Comparison of ENCODE assay signal across 18 mouse cellular contexts in genomic region chr16:27586307-27586706, GRCm38 (mm10).
DNase-seq lines count a peak whose midpoint lies in the region; ATAC-seq lines count a peak whose summit lies in the region.
"Had no signal": no experiment of that assay in that cellular context is flagged by ENCODE, and none has a peak within 500 bp of the region (broad histone marks: within the 10 kb centered on the region; RNA-seq: fewer than 3 reads in every experiment).

No protein-coding gene starts in this region.

- no peak overlapping the region for H3K27ac ChIP-seq in limb, embryonic 11.5 days (replicated peaks; ENCODE audit: low read depth, low read length)
- no peak overlapping the region for H3K27ac ChIP-seq in limb, embryonic 10.5 days
- H3K27ac ChIP-seq in limb, embryonic 12.5 days: no peak overlapping the region
- H3K27ac ChIP-seq: forebrain, embryonic 13.5 days; liver, embryonic 14.5 days; midbrain, embryonic 15.5 days had no signal

- no peak overlapping the region for H3K4me2 ChIP-seq in limb, embryonic 11.5 days (ENCODE audit: low read depth, severe bottlenecking)
- no peak overlapping the region for H3K4me2 ChIP-seq in limb, embryonic 12.5 days
- H3K4me2 ChIP-seq: forebrain, embryonic 13.5 days; midbrain, embryonic 15.5 days had no signal

- H3K9me3 ChIP-seq in limb, embryonic 11.5 days (ENCODE audit: control insufficient read depth, low read length): no peaks in the 10 kb centered on the region
- no peaks in the 10 kb centered on the region for H3K9me3 ChIP-seq in limb, embryonic 10.5 days (replicated peaks)
- no peaks in the 10 kb centered on the region for H3K9me3 ChIP-seq in limb, embryonic 12.5 days
- H3K9me3 ChIP-seq: forebrain, embryonic 13.5 days; midbrain, embryonic 15.5 days had no signal

- WGBS in limb, embryonic 11.5 days: 40% methylated on average over 7 of the region's 7 CpGs
- WGBS in limb, embryonic 10.5 days: 46% methylated on average over 7 of the region's 7 CpGs
- 35% methylated on average over 7 of the region's 7 CpGs for WGBS in limb, embryonic 12.5 days

- no peaks in the 10 kb centered on the region for H3K36me3 ChIP-seq in limb, embryonic 11.5 days (ENCODE audit: control insufficient read depth, insufficient read depth, low read length)
- H3K36me3 ChIP-seq in limb, embryonic 10.5 days: no peaks in the 10 kb centered on the region
- no peaks in the 10 kb centered on the region for H3K36me3 ChIP-seq in limb, embryonic 12.5 days
- H3K36me3 ChIP-seq: midbrain, embryonic 15.5 days had no signal

- peak; percentile 5 for DNase-seq in adrenal gland, postnatal 14 days
- DNase-seq in adrenal gland, postnatal 25 days: no peak
- DNase-seq in limb, embryonic 11.5 days (ENCODE audit: low spot score): peak; percentile 32
- no peak for DNase-seq in limb, embryonic 10.5 days (ENCODE audit: low spot score)
- DNase-seq in R1 (ENCODE audit: low read depth, low spot score): peak; percentile 78
- DNase-seq in Muller cell, postnatal 12 days (ENCODE audit: inconsistent ontology term): no peak
- no peak for DNase-seq in thymus, postnatal 10 days (ENCODE audit: low spot score in 2 of 2)
- DNase-seq: cerebellum, adult 8-10 months; heart, postnatal 4 days; kidney, adult 9 months; layer of hippocampus, postnatal 36 days; right cerebral cortex, postnatal 14 days; thymus, postnatal 36 days had no signal

- H3K4me1 ChIP-seq in limb, embryonic 11.5 days (ENCODE audit: control insufficient read depth, insufficient read depth, low read length): no peaks in the 10 kb centered on the region
- H3K4me1 ChIP-seq in limb, embryonic 10.5 days: no peaks in the 10 kb centered on the region
- H3K4me1 ChIP-seq in limb, embryonic 12.5 days (replicated peaks): no peaks in the 10 kb centered on the region
- H3K4me1 ChIP-seq: forebrain, embryonic 13.5 days; midbrain, embryonic 15.5 days had no signal

- H3K4me3 ChIP-seq in limb, embryonic 11.5 days (ENCODE audit: low read depth, low read length): no peak overlapping the region
- H3K4me3 ChIP-seq in limb, embryonic 10.5 days: no peak overlapping the region
- H3K4me3 ChIP-seq in limb, embryonic 12.5 days (replicated peaks): no peak overlapping the region
- H3K4me3 ChIP-seq: forebrain, embryonic 13.5 days; midbrain, embryonic 15.5 days had no signal

- H3K27me3 ChIP-seq in limb, embryonic 11.5 days (ENCODE audit: control insufficient read depth, insufficient read depth, low read length): no peaks in the 10 kb centered on the region
- H3K27me3 ChIP-seq in limb, embryonic 10.5 days (ENCODE audit: low read depth, poor library complexity, severe bottlenecking): no peaks in the 10 kb centered on the region
- no peaks in the 10 kb centered on the region for H3K27me3 ChIP-seq in limb, embryonic 12.5 days
- H3K27me3 ChIP-seq: forebrain, embryonic 13.5 days; midbrain, embryonic 15.5 days had no signal

- H3K9ac ChIP-seq in limb, embryonic 11.5 days (ENCODE audit: low read length): no peak overlapping the region
- H3K9ac ChIP-seq in limb, embryonic 12.5 days (replicated peaks): no peak overlapping the region
- H3K9ac ChIP-seq: forebrain, embryonic 13.5 days; liver, embryonic 14.5 days; midbrain, embryonic 15.5 days had no signal

- ATAC-seq in limb, embryonic 11.5 days (ENCODE audit: insufficient number of reproducible peaks, low FRiP score, low TSS enrichment, low read depth): no peak
- ATAC-seq in limb, embryonic 12.5 days (ENCODE audit: insufficient number of reproducible peaks, insufficient read depth, low FRiP score, low TSS enrichment, low read depth): 0 out of 2 replicates have a peak, but pooled peaks have one; percentile 52
- ATAC-seq: forebrain, embryonic 13.5 days; lung, postnatal 0 days; midbrain, embryonic 15.5 days had no signal

Comparison
In these comparisons a context has a peak if more than half of its experiments do, and no peak if none do; other contexts are left out.
1. DNase-seq: peak in adrenal gland, postnatal 14 days (single experiment), limb, embryonic 11.5 days (single experiment) and R1 (single experiment); none in adrenal gland, postnatal 25 days (single experiment), limb, embryonic 10.5 days (single experiment), Muller cell, postnatal 12 days (single experiment) and thymus, postnatal 10 days (0 of 2).